ENCODE assay signal across 8 mouse cellular contexts in the genomic region with DNA sequence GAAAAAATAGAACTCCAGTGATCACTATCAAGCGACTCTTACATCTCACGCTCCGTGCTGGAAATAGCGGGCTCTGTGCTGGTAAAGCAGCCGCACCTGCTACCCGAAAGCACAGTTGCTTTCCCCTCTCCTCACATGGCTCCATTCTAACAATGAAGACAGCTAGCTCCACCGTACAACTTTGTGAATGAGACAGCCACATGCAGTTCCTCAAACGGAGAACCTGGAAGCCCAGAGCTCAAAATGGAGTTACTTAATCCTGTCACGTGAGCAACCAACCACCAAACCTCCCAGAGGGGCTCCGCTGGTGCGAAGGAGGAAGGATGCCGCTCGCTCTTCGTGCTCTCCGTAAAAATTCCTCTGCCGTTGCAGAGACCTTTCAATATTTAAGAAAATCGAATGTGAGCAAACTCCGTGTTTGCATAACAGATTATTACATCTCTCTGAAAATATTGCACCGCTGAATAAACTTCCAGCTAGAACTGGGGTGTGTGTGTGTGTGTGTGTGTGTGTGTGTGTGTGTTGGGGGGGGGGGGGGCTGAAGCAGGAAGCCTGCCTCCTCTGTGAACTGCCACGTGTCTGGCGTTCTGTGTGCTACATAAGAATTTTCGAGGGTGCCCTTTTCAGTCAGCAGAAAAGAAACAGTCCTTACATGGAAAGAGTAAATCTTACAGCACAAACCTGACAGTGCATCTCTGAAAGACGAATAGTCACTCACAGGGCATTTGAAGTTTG.
DNase-seq lines count a peak whose midpoint lies in the region; ATAC-seq lines count a peak whose summit lies in the region.

No protein-coding gene starts in this region.

- WGBS in hindbrain, embryonic 14.5 days, result 50% methylated on average over 23 of the region's 23 CpGs
- WGBS in midbrain, embryonic 13.5 days, result 27% methylated on average over 23 of the region's 23 CpGs

- no peak for ATAC-seq in hindbrain, embryonic 14.5 days (ENCODE audit: low FRiP score)
- ATAC-seq in midbrain, embryonic 13.5 days, result peak; percentile 62

- H3K27ac ChIP-seq in hindbrain, embryonic 14.5 days, result no peak overlapping the region
- H3K27ac ChIP-seq in midbrain, embryonic 13.5 days, result peak overlapping the region; percentile 57

- 0 out of 2 replicates have a peak, but pooled peaks cover 9% of the 10 kb centered on the region for H3K4me1 ChIP-seq in hindbrain, embryonic 14.5 days (replicated peaks; ENCODE audit: control insufficient read depth, insufficient read depth, low read length)
- peaks cover 35% of the 10 kb centered on the region for H3K4me1 ChIP-seq in midbrain, embryonic 13.5 days (replicated peaks)

- 0 out of 2 replicates have a peak overlapping the region, but pooled peaks have one; percentile 21 for H3K9ac ChIP-seq in hindbrain, embryonic 14.5 days
- peak overlapping the region; percentile 51; the same call in 1 of the 2 replicates for H3K9ac ChIP-seq in midbrain, embryonic 13.5 days (replicated peaks)

- no peaks in the 10 kb centered on the region for H3K9me3 ChIP-seq in hindbrain, embryonic 14.5 days (ENCODE audit: control insufficient read depth, low read length)
- no peaks in the 10 kb centered on the region for H3K9me3 ChIP-seq in midbrain, embryonic 13.5 days

- peak overlapping the region; percentile 18; the same call in 1 of the 2 replicates for H3K4me3 ChIP-seq in hindbrain, embryonic 14.5 days (replicated peaks; ENCODE audit: low read length)
- H3K4me3 ChIP-seq in midbrain, embryonic 13.5 days (replicated peaks), result peak overlapping the region; percentile 31

- peak; percentile 9 for DNase-seq in embryo, embryonic 11 days
- no peak for DNase-seq in embryo, embryonic 10 days (ENCODE audit: low spot score)
- DNase-seq in brain, adult 2 months (ENCODE audit: low read depth, low spot score), result peak; percentile 60
- DNase-seq in hindbrain, embryonic 14.5 days (ENCODE audit: low spot score), result peak; percentile 35
- no peak for DNase-seq in cerebellum, adult 11 months
- DNase-seq in gastrocnemius, postnatal 10 days, result no peak
- DNase-seq in adrenal gland, postnatal 14 days, result no peak

- no peaks in the 10 kb centered on the region for H3K36me3 ChIP-seq in hindbrain, embryonic 14.5 days (replicated peaks; ENCODE audit: control insufficient read depth, insufficient read depth)
- no peaks in the 10 kb centered on the region for H3K36me3 ChIP-seq in midbrain, embryonic 13.5 days

- H3K27me3 ChIP-seq in hindbrain, embryonic 14.5 days (ENCODE audit: control insufficient read depth, insufficient read depth, low read length), result no peaks in the 10 kb centered on the region
- no peaks in the 10 kb centered on the region for H3K27me3 ChIP-seq in midbrain, embryonic 13.5 days

- peak overlapping the region; percentile 48 for H3K4me2 ChIP-seq in hindbrain, embryonic 14.5 days (replicated peaks)
- peak overlapping the region; percentile 54 for H3K4me2 ChIP-seq in midbrain, embryonic 13.5 days (replicated peaks)

Comparison
In these comparisons a context has a peak if more than half of its experiments do, and no peak if none do; other contexts are left out.
1. DNase-seq: peak in embryo, embryonic 11 days (single experiment), brain, adult 2 months (single experiment) and hindbrain, embryonic 14.5 days (single experiment); none in embryo, embryonic 10 days (single experiment), cerebellum, adult 11 months (single experiment), gastrocnemius, postnatal 10 days (single experiment) and adrenal gland, postnatal 14 days (single experiment).